Mouse (Mus musculus) kidney, adult 2 months (tissue): ENCODE measurements around the gene Spire2.

Experiments
- CTCF ChIP-seq: fragments of 200-500 bp; conservative IDR thresholded peaks from 2 replicates; pipeline ENCODE4 v1.5.1; 2011; ENCODE audit warnings: low read depth, mild to moderate bottlenecking, control low read depth, low read length, moderate library complexity, mixed read lengths; ENCODE audit not compliant: insufficient read depth, insufficient read length
- POLR2A ChIP-seq: fragments of 200-500 bp; IDR thresholded peaks from one replicate; pipeline ENCODE4 v1.6.1; 2011; ENCODE audit warnings: low read depth, low read length, control low read depth

- no peak for TF ChIP-seq CTCF
- no peak for TF ChIP-seq POLR2A
Measured at GRCm38 (mm10) chr8:123283991-123284390, 48.5 kb upstream of the Spire2 start.
